Mouse (Mus musculus) heart, embryonic 11.5 days (tissue): ENCODE results near the gene Ogfr. TPM values are rescaled to one million over a fixed set of nuclear protein-coding genes. Genes with fewer than 3 reads are reported as not detected.

Source experiments
- ATAC-seq: fragments of 200-750 bp; cut with Nextera tagmentation; replicated peaks from 2 replicates; pipeline ENCODE4 v1.8.0; 2017; ENCODE audit warnings: moderate library complexity; ENCODE audit not compliant: insufficient number of reproducible peaks, low FRiP score, low TSS enrichment
- H3K27ac ChIP-seq: fragments of 300-500 bp; sonication (generic); 2 replicates; pipeline ENCODE4 v1.5.1; 2014; ENCODE audit warnings: mild to moderate bottlenecking, low read depth, low read length
- H3K27me3 ChIP-seq: fragments of 300-500 bp; sonication (generic); 2 replicates; pipeline ENCODE4 v1.6.1; 2014; ENCODE audit warnings: mild to moderate bottlenecking, low read length, mixed read lengths; ENCODE audit not compliant: control insufficient read depth, insufficient read depth
- H3K36me3 ChIP-seq: fragments of 300-500 bp; sonication (generic); 2 replicates; pipeline ENCODE4 v1.6.1; 2014; ENCODE audit warnings: mild to moderate bottlenecking, low read length, moderate library complexity, mixed read lengths; ENCODE audit not compliant: control insufficient read depth, insufficient read depth
- H3K4me1 ChIP-seq: fragments of 300-500 bp; sonication (generic); 2 replicates; pipeline ENCODE4 v1.6.1; 2014; ENCODE audit warnings: low read length; ENCODE audit not compliant: control insufficient read depth, insufficient read depth
- H3K4me2 ChIP-seq: fragments of 300-500 bp; sonication (generic); 2 replicates; pipeline ENCODE4 v1.6.1; 2014; ENCODE audit warnings: mild to moderate bottlenecking, moderate library complexity
- H3K4me3 ChIP-seq: fragments of 300-500 bp; sonication (generic); 2 replicates; pipeline ENCODE4 v1.5.1; 2014; ENCODE audit warnings: low read depth, low read length
- H3K9ac ChIP-seq: fragments of 300-500 bp; sonication (generic); 2 replicates; pipeline ENCODE4 v1.6.1; 2014; ENCODE audit warnings: mild to moderate bottlenecking, low read depth, low read length, moderate library complexity
- H3K9me3 ChIP-seq: fragments of 300-500 bp; sonication (generic); replicated peaks from 2 replicates; pipeline ENCODE4 v1.6.1; 2016; ENCODE audit warnings: low read length; ENCODE audit not compliant: control insufficient read depth
- whole genome bisulfite sequencing: fragments of 180-500 bp; shearing (Covaris S2); extraction: QIAGEN DNeasy Blood & Tissue Kit; methylation state at CpG from one replicate; pipeline ENCODE4 v1.1.7; 2014; ENCODE audit not compliant: insufficient replicate concordance; 5-methylcytosine and 5-hydroxymethylcytosine counted together
- polyA plus RNA-seq: library from polyadenylated mRNA; unstranded; fragments of >200 nt; fragmentation: Nextera tagmentation; extraction: Ambion mirVana; gene quantifications from 2 replicates; pipeline ENCODE4 v1.2.1, GENCODE M21; 2014

Ogfr gene
- polyA plus RNA-seq, 1 experiment from 2014 or later = 68.2 TPM

DNA sequence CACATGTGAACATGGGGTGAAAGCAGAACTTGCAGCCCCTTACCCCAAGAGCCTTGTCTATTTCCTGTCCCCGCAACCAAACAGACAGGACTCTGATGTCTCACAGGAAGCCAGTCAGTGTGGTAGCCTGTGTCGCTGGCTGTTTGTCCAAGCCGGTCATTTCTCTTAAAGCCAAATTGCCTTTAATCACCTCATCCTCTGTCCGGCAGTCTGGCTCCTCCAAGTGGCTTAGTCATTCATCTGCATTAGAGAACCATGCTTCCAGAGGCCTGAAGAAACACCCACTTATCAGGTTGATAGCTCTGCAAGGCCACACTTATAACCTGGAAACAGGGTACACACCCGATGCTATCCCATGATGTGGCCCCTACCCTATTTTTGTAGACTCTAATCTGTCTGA, 26.9 kb upstream of the Ogfr start:
- H3K4me3 ChIP-seq = no peak overlapping the region
- WGBS = 47% methylated on average over 5 of the region's 5 CpGs
- H3K36me3 ChIP-seq = no peaks in the 10 kb centered on the region
- peaks cover 8% of the 10 kb centered on the region; the same call in 1 of the 2 replicates for H3K27me3 ChIP-seq
- no peak for ATAC-seq
- H3K4me1 ChIP-seq = no peaks in the 10 kb centered on the region
- no peak overlapping the region for H3K4me2 ChIP-seq
- H3K9me3 ChIP-seq = no peaks in the 10 kb centered on the region
- no peak overlapping the region for H3K27ac ChIP-seq
- H3K9ac ChIP-seq = no peak overlapping the region

DNA sequence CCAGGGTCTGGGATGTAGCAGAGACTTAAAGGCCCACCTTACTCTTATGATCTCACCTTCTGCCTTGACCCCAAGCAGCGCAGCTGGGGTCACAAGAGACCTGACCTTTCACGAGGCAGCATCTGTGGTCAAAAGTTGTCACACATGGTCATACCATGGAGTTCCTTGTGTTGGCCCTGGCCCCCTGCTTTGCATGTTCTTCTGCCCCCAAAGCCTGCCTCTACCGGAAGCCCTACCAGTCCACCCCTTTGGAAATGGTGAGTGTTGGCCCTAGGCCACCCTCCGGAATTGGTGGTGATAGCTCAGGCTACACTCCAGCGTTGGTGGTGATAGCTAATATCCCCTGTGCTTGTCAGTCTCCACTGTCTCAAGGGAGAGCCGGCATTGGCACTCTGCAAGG, 25.7 kb upstream of the Ogfr start:
- Histone ChIP-seq H3K9me3 (no peaks in the 10 kb centered on the region), H3K27me3 (peaks cover 8% of the 10 kb centered on the region; the same call in 1 of the 2 replicates), H3K4me1 (no peaks in the 10 kb centered on the region), H3K4me2 (no peak overlapping the region), H3K27ac (no peak overlapping the region), H3K36me3 (no peaks in the 10 kb centered on the region), H3K4me3 (no peak overlapping the region), H3K9ac (no peak overlapping the region)
- WGBS = 60% methylated on average over 6 of the region's 6 CpGs
- ATAC-seq = no peak

DNA sequence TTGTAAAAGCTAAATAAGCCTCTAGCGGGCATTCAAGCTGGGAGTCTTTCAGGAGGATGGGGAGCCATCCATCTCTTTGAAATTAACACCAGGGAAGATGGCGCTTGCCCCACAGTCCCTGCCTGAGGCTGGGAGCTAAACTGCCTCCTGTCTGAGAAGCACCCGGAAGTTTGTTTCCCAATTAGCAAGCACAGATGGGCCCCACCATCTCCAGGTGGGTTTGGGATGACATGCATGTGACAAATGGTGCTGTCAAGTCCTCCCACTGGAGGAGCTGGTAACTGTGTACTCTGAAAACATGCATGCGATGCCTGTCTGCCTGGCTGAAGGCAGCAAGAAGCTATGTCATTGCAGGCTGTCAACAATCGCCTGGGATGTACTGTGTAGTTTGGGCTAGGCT, 25.2 kb upstream of the Ogfr start:
- no peak for ATAC-seq
- Histone ChIP-seq H3K4me1 (no peaks in the 10 kb centered on the region), H3K27me3 (peaks cover 8% of the 10 kb centered on the region; the same call in 1 of the 2 replicates), H3K9me3 (no peaks in the 10 kb centered on the region), H3K27ac (no peak overlapping the region), H3K36me3 (no peaks in the 10 kb centered on the region), H3K4me3 (no peak overlapping the region), H3K4me2 (no peak overlapping the region), H3K9ac (no peak overlapping the region)
- 37% methylated on average over 5 of the region's 5 CpGs for WGBS

DNA sequence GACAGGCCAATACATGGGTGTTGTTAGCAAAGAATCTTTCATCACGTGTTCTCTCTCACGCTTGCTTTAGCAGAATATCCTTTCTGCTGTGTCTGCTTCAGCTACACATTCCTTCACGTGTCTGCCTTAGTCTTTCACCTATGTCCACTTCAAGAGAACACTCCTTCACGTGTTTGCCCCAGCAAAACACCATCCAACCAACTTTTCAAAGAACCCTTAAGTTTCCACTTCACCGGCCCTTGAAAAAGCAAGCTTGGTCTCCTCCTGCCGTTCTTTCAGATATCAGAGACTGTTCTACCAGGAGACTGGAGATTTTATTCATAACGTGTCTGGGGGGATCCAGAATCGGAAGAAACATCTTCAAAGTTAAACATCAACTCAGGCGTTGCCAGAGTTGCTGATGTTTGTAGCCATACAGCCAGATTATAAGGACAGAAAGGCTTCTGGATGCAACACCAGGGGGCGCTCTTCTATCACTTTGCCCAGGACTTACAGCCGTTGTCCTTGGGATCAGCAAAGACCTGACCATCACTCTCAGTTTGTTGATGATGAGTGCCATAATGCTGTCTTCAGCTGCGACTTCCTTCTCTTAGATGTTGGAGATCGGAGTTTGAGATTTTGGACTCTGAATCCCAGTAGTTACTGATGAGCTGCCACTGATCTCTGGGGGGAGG, 22.7 kb upstream of the Ogfr start:
- Histone ChIP-seq H3K4me3 (no peak overlapping the region), H3K27ac (no peak overlapping the region), H3K9me3 (no peaks in the 10 kb centered on the region), H3K9ac (no peak overlapping the region), H3K4me2 (no peak overlapping the region), H3K4me1 (peaks cover 4% of the 10 kb centered on the region; the same call in 1 of the 2 replicates), H3K27me3 (peaks cover 8% of the 10 kb centered on the region; the same call in 1 of the 2 replicates), H3K36me3 (no peaks in the 10 kb centered on the region)
- ATAC-seq = no peak
- 38% methylated on average over 13 of the region's 13 CpGs for WGBS

DNA sequence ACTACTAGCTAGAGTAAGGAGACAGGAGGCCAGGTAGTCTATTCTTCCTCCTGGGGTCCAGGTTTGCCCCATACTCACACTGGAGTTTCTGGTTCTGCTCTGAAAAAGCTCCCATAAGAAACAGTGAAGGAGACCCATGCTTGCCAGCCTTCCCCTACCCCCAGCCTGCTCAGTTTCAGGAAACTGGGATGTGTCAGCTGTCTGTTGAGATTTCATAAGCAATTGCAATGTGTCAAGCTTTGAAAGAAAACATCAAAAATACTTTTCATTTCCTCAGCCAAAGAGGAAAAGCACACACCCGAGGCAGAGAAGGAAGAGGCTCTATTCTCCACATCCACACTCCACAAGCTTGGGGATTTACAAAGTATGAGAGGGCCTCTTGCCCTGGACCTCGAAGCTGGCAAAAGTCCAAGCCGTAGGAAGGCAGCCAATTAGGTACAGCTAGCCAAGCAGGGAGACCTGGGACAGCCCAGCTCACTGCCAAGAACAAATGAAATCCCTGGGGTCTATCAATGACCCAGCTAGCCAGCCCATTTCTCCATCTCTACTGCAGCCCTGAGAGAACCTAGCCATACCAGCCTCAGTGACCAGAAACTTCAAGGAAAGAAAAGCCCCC, 19.9 kb upstream of the Ogfr start:
- no peak overlapping the region for H3K4me2 ChIP-seq
- no peak overlapping the region for H3K9ac ChIP-seq
- H3K9me3 ChIP-seq = no peaks in the 10 kb centered on the region
- no peak; the same call in 1 of the 2 replicates for ATAC-seq
- no peak overlapping the region for H3K4me3 ChIP-seq
- 43% methylated on average over 3 of the region's 3 CpGs for WGBS
- H3K27me3 ChIP-seq = 0 out of 2 replicates have a peak, but pooled peaks cover 3% of the 10 kb centered on the region
- H3K36me3 ChIP-seq = no peaks in the 10 kb centered on the region
- no peak overlapping the region for H3K27ac ChIP-seq
- peaks cover 4% of the 10 kb centered on the region; the same call in 1 of the 2 replicates for H3K4me1 ChIP-seq

DNA sequence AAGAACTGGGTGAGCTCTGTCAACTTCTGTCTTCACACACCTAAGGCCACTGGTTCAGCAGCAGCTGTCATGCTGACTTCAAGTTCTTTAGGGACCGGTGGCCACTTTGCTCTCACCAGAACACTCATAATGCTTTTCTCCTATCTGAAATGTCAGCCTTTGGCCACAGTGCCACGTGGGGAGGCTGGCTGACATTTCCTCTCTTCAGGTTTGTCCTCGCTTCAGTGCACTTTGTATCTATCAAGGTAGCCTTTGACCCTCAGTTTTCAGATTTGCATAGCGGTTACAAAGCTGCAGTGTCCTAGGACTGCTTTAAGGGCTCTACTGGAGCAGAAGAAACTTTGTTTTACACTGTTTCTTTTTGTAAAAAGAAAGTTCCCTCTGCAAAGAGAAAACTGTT, 12.6 kb upstream of the Ogfr start:
- Histone ChIP-seq H3K4me2 (no peak overlapping the region), H3K9ac (no peak overlapping the region), H3K4me1 (no peaks in the 10 kb centered on the region), H3K9me3 (no peaks in the 10 kb centered on the region), H3K4me3 (no peak overlapping the region), H3K27me3 (peaks cover 4% of the 10 kb centered on the region; the same call in 1 of the 2 replicates), H3K36me3 (no peaks in the 10 kb centered on the region), H3K27ac (no peak overlapping the region)
- 37% methylated on average over 4 of the region's 4 CpGs for WGBS
- no peak for ATAC-seq

DNA sequence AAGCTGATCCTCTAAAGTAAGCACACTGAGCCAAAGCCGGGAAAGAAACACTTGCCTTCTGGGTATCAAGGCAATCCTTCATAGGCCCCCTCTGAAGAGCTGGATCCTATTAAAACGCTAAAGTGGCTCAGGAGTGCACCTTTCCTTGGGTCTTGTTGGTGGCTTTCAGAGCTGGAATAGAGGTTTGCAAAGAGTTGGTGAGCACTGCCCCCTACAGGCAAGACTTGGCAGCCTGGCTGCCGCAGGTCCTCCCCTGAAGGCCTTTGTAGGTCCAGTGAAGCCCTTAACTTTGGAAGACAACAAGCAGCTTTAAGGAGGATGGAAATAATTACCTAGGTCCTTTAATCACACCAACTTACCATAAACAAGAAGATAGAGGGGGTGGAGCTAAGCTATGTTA, 10.4 kb upstream of the Ogfr start:
- Histone ChIP-seq H3K36me3 (no peaks in the 10 kb centered on the region), H3K9me3 (no peaks in the 10 kb centered on the region), H3K27me3 (peaks cover 4% of the 10 kb centered on the region; the same call in 1 of the 2 replicates), H3K4me1 (peaks cover 7% of the 10 kb centered on the region), H3K9ac (no peak overlapping the region), H3K27ac (no peak overlapping the region), H3K4me3 (no peak overlapping the region), H3K4me2 (no peak overlapping the region)
- WGBS = 12% methylated on average over 3 of the region's 3 CpGs
- no peak for ATAC-seq

DNA sequence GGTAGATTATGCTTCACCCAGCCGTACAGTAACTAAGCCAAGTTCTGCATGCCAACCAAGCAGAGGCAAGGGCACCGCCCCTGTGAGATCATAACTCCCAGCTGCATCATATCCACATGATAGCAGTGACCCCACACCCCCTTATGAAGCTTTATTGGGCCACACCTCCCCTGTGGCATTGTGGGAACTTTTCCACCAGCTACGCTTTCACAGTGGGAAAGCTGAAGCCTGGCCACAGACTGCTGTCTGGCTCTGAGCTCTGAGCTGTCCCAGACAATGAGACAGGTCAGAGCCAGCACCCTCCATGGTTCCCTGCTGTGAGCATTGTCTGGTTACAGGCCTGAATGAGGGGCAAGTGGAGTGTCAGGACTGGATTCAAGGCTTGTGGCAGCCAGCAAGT, 8.0 kb upstream of the Ogfr start, which contains the start of gene Mrgbp:
TSS of gene Mrgbp (plus strand) at position 303 of the 400 bp plus-strand sequence.
- peaks cover 4% of the 10 kb centered on the region; the same call in 1 of the 2 replicates for H3K27me3 ChIP-seq
- no peak within 1 kb of the TSS for H3K4me3 ChIP-seq
- no peak for ATAC-seq
- WGBS = 71% methylated on average over 3 of the region's 3 CpGs
- peaks cover 8% of the 10 kb centered on the region for H3K4me1 ChIP-seq
- no peak within 1 kb of the TSS for H3K27ac ChIP-seq
- H3K4me2 ChIP-seq = no peak within 1 kb of the TSS; the same call in 1 of the 2 replicates
- H3K36me3 ChIP-seq = 0 out of 2 replicates have a peak, but pooled peaks cover 7% of the 10 kb centered on the region
- H3K9ac ChIP-seq = peak within 1 kb of the TSS; percentile 17; the same call in 1 of the 2 replicates
- no peaks in the 10 kb centered on the region for H3K9me3 ChIP-seq
